Mouse (Mus musculus) CD4-positive, CD25-positive, alpha-beta regulatory T cell, adult 4 months (primary cell): ENCODE measurements around the gene Gfer. TPM values are rescaled to one million over a fixed set of nuclear protein-coding genes. Genes with fewer than 3 reads are reported as not detected.

Experiments
- ATAC-seq: one replicate; pipeline ENCODE4 v1.8.0; 2017
- polyA plus RNA-seq, 2 experiments: library from polyadenylated mRNA; unstranded; fragments of 100-300 nt; shearing (Covaris generic); gene quantifications; one replicate each; pipeline ENCODE4 v1.2.1; 2017

Gene Gfer
- polyA plus RNA-seq, 2 experiments from 2014 or later = 13.5 to 21.7 TPM

- ATAC-seq = no peak
Measured at GRCm38 (mm10) chr17:24647493-24647892, 48.5 kb downstream of the Gfer start.

- ATAC-seq = no peak
Measured at GRCm38 (mm10) chr17:24646381-24646780, 49.6 kb downstream of the Gfer start.

- no peak for ATAC-seq
Measured at GRCm38 (mm10) chr17:24645916-24646315, 50.0 kb downstream of the Gfer start.

GRCm38 (mm10) chr17:24644875-24645721 lies 50.9 kb downstream of the Gfer start:
- no peak for ATAC-seq

GRCm38 (mm10) chr17:24644030-24644715 lies 51.8 kb downstream of the Gfer start:
- no peak for ATAC-seq

Other genes with a start within 250 kb of the Gfer start
- 10 to 100 TPM; 34.3 to 62.8 TPM for gene E4f1, start 225.8 kb downstream of the Gfer start, polyA plus RNA-seq
- 1 to 10 TPM; 4.1 to 5.3 TPM for gene Pgp, start 225.8 kb downstream of the Gfer start, polyA plus RNA-seq
- gene Bricd5, start 222.3 kb downstream of the Gfer start, polyA plus RNA-seq = not detected
- gene Mlst8, start 217.1 kb downstream of the Gfer start, polyA plus RNA-seq = 10 to 100 TPM; 14.3 to 25.8 TPM
- under 1 TPM; 0.16 TPM for gene Caskin1, start 207.6 kb downstream of the Gfer start, polyA plus RNA-seq
- gene Traf7, start 168.2 kb downstream of the Gfer start, polyA plus RNA-seq = 10 to 100 TPM; 52.8 to 72.1 TPM
- gene Rab26, start 161.9 kb downstream of the Gfer start, polyA plus RNA-seq = 1 to 10 TPM; 4.0 to 5.0 TPM
- 10 to 100 TPM; 16.8 to 34.7 TPM for gene Pkd1, start 146.3 kb downstream of the Gfer start, polyA plus RNA-seq
- gene Tsc2, start 63.5 kb downstream of the Gfer start, polyA plus RNA-seq = 10 to 100 TPM; 20.5 to 28.2 TPM
- gene Nthl1, start 63.5 kb downstream of the Gfer start, polyA plus RNA-seq = 1 to 10 TPM; 3.1 to 6.0 TPM
- gene Slc9a3r2, start 45.8 kb downstream of the Gfer start, polyA plus RNA-seq = not detected
- gene Npw, start 37.7 kb downstream of the Gfer start, polyA plus RNA-seq = not detected
- gene Zfp598, start 26.5 kb downstream of the Gfer start, polyA plus RNA-seq = 1 to 10 TPM; 3.7 to 5.4 TPM
- 1 to 10 TPM; 1.1 TPM for gene Syngr3, start 6.2 kb downstream of the Gfer start, polyA plus RNA-seq
- 1 to 10 TPM; 1.2 to 1.4 TPM for gene Noxo1, start 78 bp upstream of the Gfer start, polyA plus RNA-seq
- gene Tbl3, start 11.5 kb upstream of the Gfer start, polyA plus RNA-seq = 10 to 100 TPM; 38.1 to 71.3 TPM
- not detected for gene Rnf151, start 21.9 kb upstream of the Gfer start, polyA plus RNA-seq
- gene Rps2, start 22.0 kb upstream of the Gfer start, polyA plus RNA-seq = 100 to 1,000 TPM; 608 to 780 TPM
- 100 to 1,000 TPM; 227 to 245 TPM for gene Ndufb10, start 28.3 kb upstream of the Gfer start, polyA plus RNA-seq
- not detected for gene Rpl3l, start 31.7 kb upstream of the Gfer start, polyA plus RNA-seq
- 10 to 100 TPM; 29.3 to 30.1 TPM for gene Msrb1, start 40.5 kb upstream of the Gfer start, polyA plus RNA-seq
- not detected for gene Hs3st6, start 56.8 kb upstream of the Gfer start, polyA plus RNA-seq
- under 1 TPM in 1 of 2 experiments, not detected in 1; 0.24 TPM for gene Meiob, start 108.1 kb upstream of the Gfer start, polyA plus RNA-seq
- gene Hagh, start 144.0 kb upstream of the Gfer start, polyA plus RNA-seq = 10 to 100 TPM; 27.0 to 31.8 TPM
- gene Fahd1, start 154.2 kb upstream of the Gfer start, polyA plus RNA-seq = 1 to 10 TPM; 2.7 to 2.8 TPM
- gene Igfals, start 169.8 kb upstream of the Gfer start, polyA plus RNA-seq = not detected
- gene Nubp2, start 190.2 kb upstream of the Gfer start, polyA plus RNA-seq = 100 to 1,000 TPM in 1 of 2 experiments, 10 to 100 TPM in 1; 76.6 to 104 TPM
- gene Spsb3, start 190.5 kb upstream of the Gfer start, polyA plus RNA-seq = 10 to 100 TPM; 53.0 to 59.5 TPM
- 10 to 100 TPM; 19.9 to 41.4 TPM for gene Eme2, start 198.9 kb upstream of the Gfer start, polyA plus RNA-seq
- 10 to 100 TPM; 74.5 to 78.5 TPM for gene Mrps34, start 199.0 kb upstream of the Gfer start, polyA plus RNA-seq
- gene Nme3, start 200.3 kb upstream of the Gfer start, polyA plus RNA-seq = 10 to 100 TPM; 40.7 to 52.5 TPM
- 10 to 100 TPM; 31.7 to 41.9 TPM for gene Mapk8ip3, start 240.8 kb upstream of the Gfer start, polyA plus RNA-seq